Mouse (Mus musculus): ENCODE results near the gene Galnt2. TPM values are rescaled to one million over a fixed set of nuclear protein-coding genes. Genes with fewer than 3 reads are reported as not detected.
A peak's percentile ranks its signal among the peaks of the same experiment; 100 is the strongest.

Galnt2 gene
- polyA plus RNA-seq, 1 experiment, result 34.1 TPM

- H3K27ac ChIP-seq (replicated peaks; ENCODE audit: low read depth, low read length), result no peak overlapping the region
- H3K4me1 ChIP-seq (ENCODE audit: control insufficient read depth, insufficient read depth, insufficient read length, low read length), result peaks cover 10% of the 10 kb centered on the region; the same call in 1 of the 2 replicates
These were observed 27.1 kb upstream of the Galnt2 start for GRCm38 (mm10) chr8:124204001-124204601.

GRCm38 (mm10) chr8:124212148-124212547 lies 19.0 kb upstream of the Galnt2 start:
- H3K27ac ChIP-seq (replicated peaks; ENCODE audit: low read depth, low read length), result no peak overlapping the region

More at GRCm38 (mm10) chr8:124204001-124204601, 27.1 kb upstream of the Galnt2 start:
- no peak overlapping the region for H3K4me3 ChIP-seq (ENCODE audit: insufficient read depth, low read depth, low read length)

GRCm38 (mm10) chr8:124216951-124217350 lies 14.2 kb upstream of the Galnt2 start:
- Histone ChIP-seq H3K4me1 (ENCODE audit: control insufficient read depth, insufficient read depth, insufficient read length, low read length) (no peaks in the 10 kb centered on the region), H3K4me3 (ENCODE audit: insufficient read depth, low read depth, low read length) (no peak overlapping the region), H3K27ac (replicated peaks; ENCODE audit: low read depth, low read length) (no peak overlapping the region)

More at GRCm38 (mm10) chr8:124212148-124212547, 19.0 kb upstream of the Galnt2 start:
- no peak overlapping the region for H3K4me3 ChIP-seq (ENCODE audit: insufficient read depth, low read depth, low read length)
- no peaks in the 10 kb centered on the region for H3K4me1 ChIP-seq (ENCODE audit: control insufficient read depth, insufficient read depth, insufficient read length, low read length)

- Histone ChIP-seq H3K4me1 (ENCODE audit: control insufficient read depth, insufficient read depth, insufficient read length, low read length) (no peaks in the 10 kb centered on the region), H3K4me3 (ENCODE audit: insufficient read depth, low read depth, low read length) (no peak overlapping the region), H3K27ac (replicated peaks; ENCODE audit: low read depth, low read length) (peak overlapping the region; percentile 27; the same call in 1 of the 2 replicates)
These were observed 1.3 kb upstream of the Galnt2 start for GRCm38 (mm10) chr8:124229883-124230282.

- H3K27ac ChIP-seq (replicated peaks; ENCODE audit: low read depth, low read length), result peak overlapping the region; percentile 69
- H3K4me3 ChIP-seq (ENCODE audit: insufficient read depth, low read depth, low read length), result peak overlapping the region; percentile 83
- no peaks in the 10 kb centered on the region for H3K4me1 ChIP-seq (ENCODE audit: control insufficient read depth, insufficient read depth, insufficient read length, low read length)
These were observed 555 bp upstream of the Galnt2 start for GRCm38 (mm10) chr8:124230496-124231175.

- Histone ChIP-seq H3K4me3 (ENCODE audit: insufficient read depth, low read depth, low read length) (peak overlapping the region; percentile 83), H3K4me1 (ENCODE audit: control insufficient read depth, insufficient read depth, insufficient read length, low read length) (peaks cover 1% of the 10 kb centered on the region; the same call in 1 of the 2 replicates), H3K27ac (replicated peaks; ENCODE audit: low read depth, low read length) (peak overlapping the region; percentile 21)
These were observed 491 bp downstream of the Galnt2 start for GRCm38 (mm10) chr8:124231485-124232279.

GRCm38 (mm10) chr8:124232280-124232600 lies 1.0 kb downstream of the Galnt2 start:
- peak overlapping the region; percentile 83 for H3K4me3 ChIP-seq (ENCODE audit: insufficient read depth, low read depth, low read length)
- peak overlapping the region; percentile 21 for H3K27ac ChIP-seq (replicated peaks; ENCODE audit: low read depth, low read length)
- H3K4me1 ChIP-seq (ENCODE audit: control insufficient read depth, insufficient read depth, insufficient read length, low read length), result peaks cover 7% of the 10 kb centered on the region; the same call in 1 of the 2 replicates

- H3K4me3 ChIP-seq (ENCODE audit: insufficient read depth, low read depth, low read length), result no peak overlapping the region
- peaks cover 11% of the 10 kb centered on the region; the same call in 1 of the 2 replicates for H3K4me1 ChIP-seq (ENCODE audit: control insufficient read depth, insufficient read depth, insufficient read length, low read length)
- no peak overlapping the region for H3K27ac ChIP-seq (replicated peaks; ENCODE audit: low read depth, low read length)
These were observed 3.3 kb downstream of the Galnt2 start for GRCm38 (mm10) chr8:124234496-124234895.

- Histone ChIP-seq H3K4me1 (ENCODE audit: control insufficient read depth, insufficient read depth, insufficient read length, low read length) (peaks cover 13% of the 10 kb centered on the region; the same call in 1 of the 2 replicates), H3K27ac (replicated peaks; ENCODE audit: low read depth, low read length) (no peak overlapping the region), H3K4me3 (ENCODE audit: insufficient read depth, low read depth, low read length) (no peak overlapping the region)
These were observed 4.3 kb downstream of the Galnt2 start for GRCm38 (mm10) chr8:124235536-124235935.

GRCm38 (mm10) chr8:124239350-124239749 lies 8.2 kb downstream of the Galnt2 start:
- Histone ChIP-seq H3K27ac (replicated peaks; ENCODE audit: low read depth, low read length) (no peak overlapping the region), H3K4me1 (ENCODE audit: control insufficient read depth, insufficient read depth, insufficient read length, low read length) (peaks cover 13% of the 10 kb centered on the region), H3K4me3 (ENCODE audit: insufficient read depth, low read depth, low read length) (no peak overlapping the region)

- H3K4me1 ChIP-seq (ENCODE audit: control insufficient read depth, insufficient read depth, insufficient read length, low read length), result peaks cover 13% of the 10 kb centered on the region
- H3K27ac ChIP-seq (replicated peaks; ENCODE audit: low read depth, low read length), result no peak overlapping the region
- no peak overlapping the region for H3K4me3 ChIP-seq (ENCODE audit: insufficient read depth, low read depth, low read length)
These were observed 9.7 kb downstream of the Galnt2 start for GRCm38 (mm10) chr8:124240932-124241331.

GRCm38 (mm10) chr8:124242208-124242607 lies 11.0 kb downstream of the Galnt2 start:
- Histone ChIP-seq H3K27ac (replicated peaks; ENCODE audit: low read depth, low read length) (0 out of 2 replicates have a peak overlapping the region, but pooled peaks have one; percentile 7), H3K4me3 (ENCODE audit: insufficient read depth, low read depth, low read length) (no peak overlapping the region), H3K4me1 (ENCODE audit: control insufficient read depth, insufficient read depth, insufficient read length, low read length) (peaks cover 13% of the 10 kb centered on the region)

GRCm38 (mm10) chr8:124242913-124243312 lies 11.7 kb downstream of the Galnt2 start:
- no peak overlapping the region for H3K4me3 ChIP-seq (ENCODE audit: insufficient read depth, low read depth, low read length)
- H3K27ac ChIP-seq (replicated peaks; ENCODE audit: low read depth, low read length), result no peak overlapping the region
- H3K4me1 ChIP-seq (ENCODE audit: control insufficient read depth, insufficient read depth, insufficient read length, low read length), result peaks cover 11% of the 10 kb centered on the region

- Histone ChIP-seq H3K27ac (replicated peaks; ENCODE audit: low read depth, low read length) (no peak overlapping the region), H3K4me3 (ENCODE audit: insufficient read depth, low read depth, low read length) (no peak overlapping the region), H3K4me1 (ENCODE audit: control insufficient read depth, insufficient read depth, insufficient read length, low read length) (peaks cover 14% of the 10 kb centered on the region)
These were observed 16.4 kb downstream of the Galnt2 start for GRCm38 (mm10) chr8:124247581-124247980.

- Histone ChIP-seq H3K27ac (replicated peaks; ENCODE audit: low read depth, low read length) (no peak overlapping the region), H3K4me1 (ENCODE audit: control insufficient read depth, insufficient read depth, insufficient read length, low read length) (peaks cover 16% of the 10 kb centered on the region), H3K4me3 (ENCODE audit: insufficient read depth, low read depth, low read length) (no peak overlapping the region)
These were observed 17.5 kb downstream of the Galnt2 start for GRCm38 (mm10) chr8:124248688-124249087.

Measured in brown adipose tissue, adult 24 weeks (tissue).